Mouse (Mus musculus): ENCODE results near the gene Sec24c. TPM values are rescaled to one million over a fixed set of nuclear protein-coding genes. Genes with fewer than 3 reads are reported as not detected.

Sec24c gene
- polyA plus RNA-seq, 1 experiment from 2014 or later = 92.7 TPM

DNA sequence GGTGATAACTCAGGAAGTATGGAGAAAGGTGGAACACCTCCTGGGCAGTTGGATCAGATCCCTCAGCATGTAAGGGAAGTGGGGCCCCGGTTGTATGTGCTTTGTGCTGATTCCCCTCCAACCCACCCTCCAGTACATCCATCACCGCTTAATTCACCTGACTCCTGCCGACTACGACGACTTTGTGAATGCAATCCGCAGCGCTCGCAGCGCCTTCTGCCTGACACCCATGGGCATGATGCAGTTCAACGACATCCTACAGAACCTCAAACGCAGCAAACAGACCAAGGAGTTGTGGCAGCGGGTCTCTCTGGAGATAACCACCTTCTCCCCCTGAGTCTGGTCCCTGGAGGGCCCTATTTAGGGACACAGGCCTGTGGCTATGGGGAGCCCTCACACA, 48.9 kb downstream of the Sec24c start:
- WGBS = 86% methylated on average over 12 of the region's 12 CpGs
- no peak for ATAC-seq

DNA sequence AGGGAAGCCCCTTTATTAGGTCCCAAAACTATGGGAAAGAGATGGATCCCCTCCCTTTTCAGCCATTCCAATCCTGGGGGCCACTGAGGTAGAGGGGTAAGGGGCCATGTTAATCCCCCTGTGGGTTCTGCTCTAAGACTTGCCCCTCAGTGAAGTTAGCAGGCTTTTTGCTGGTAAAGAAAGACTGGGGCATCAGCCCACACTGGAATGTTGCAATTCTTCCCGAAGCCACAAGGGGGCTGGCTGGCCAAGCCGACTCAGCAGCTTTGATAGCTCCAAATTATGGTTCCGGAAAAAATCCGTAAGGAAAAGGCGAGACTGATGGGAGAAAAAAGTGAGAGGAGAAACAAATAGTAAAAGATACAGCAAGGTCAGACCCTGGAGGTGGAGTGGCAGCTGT, 49.9 kb downstream of the Sec24c start:
- H3K27ac ChIP-seq (ENCODE audit: low read length) = no peak overlapping the region
- no peaks in the 10 kb centered on the region for H3K9me3 ChIP-seq (ENCODE audit: control insufficient read depth, low read length)
- peaks cover 31% of the 10 kb centered on the region for H3K36me3 ChIP-seq (ENCODE audit: control insufficient read depth, insufficient read depth, low read length)
- H3K9ac ChIP-seq (ENCODE audit: low read depth, low read length) = no peak overlapping the region
- no peaks in the 10 kb centered on the region for H3K27me3 ChIP-seq (replicated peaks; ENCODE audit: control insufficient read depth, insufficient read depth, low read length)
- WGBS = 19% methylated on average over 5 of the region's 5 CpGs
- no peak overlapping the region for H3K4me2 ChIP-seq (ENCODE audit: low read depth, low read length)
- ATAC-seq = no peak
- H3K4me3 ChIP-seq (ENCODE audit: low read length) = no peak overlapping the region
- H3K4me1 ChIP-seq (ENCODE audit: control insufficient read depth, insufficient read depth, low read length) = peaks cover 7% of the 10 kb centered on the region

More for the DNA sequence above, 48.9 kb downstream of the Sec24c start:
- peaks cover 36% of the 10 kb centered on the region for H3K36me3 ChIP-seq (ENCODE audit: control insufficient read depth, insufficient read depth, low read length)
- H3K27me3 ChIP-seq (replicated peaks; ENCODE audit: control insufficient read depth, insufficient read depth, low read length) = no peaks in the 10 kb centered on the region
- no peaks in the 10 kb centered on the region for H3K9me3 ChIP-seq (ENCODE audit: control insufficient read depth, low read length)
- peaks cover 7% of the 10 kb centered on the region for H3K4me1 ChIP-seq (ENCODE audit: control insufficient read depth, insufficient read depth, low read length)
- H3K27ac ChIP-seq (ENCODE audit: low read length) = no peak overlapping the region
- H3K9ac ChIP-seq (ENCODE audit: low read depth, low read length) = no peak overlapping the region
- no peak overlapping the region for H3K4me3 ChIP-seq (ENCODE audit: low read length)
- H3K4me2 ChIP-seq (ENCODE audit: low read depth, low read length) = no peak overlapping the region

DNA sequence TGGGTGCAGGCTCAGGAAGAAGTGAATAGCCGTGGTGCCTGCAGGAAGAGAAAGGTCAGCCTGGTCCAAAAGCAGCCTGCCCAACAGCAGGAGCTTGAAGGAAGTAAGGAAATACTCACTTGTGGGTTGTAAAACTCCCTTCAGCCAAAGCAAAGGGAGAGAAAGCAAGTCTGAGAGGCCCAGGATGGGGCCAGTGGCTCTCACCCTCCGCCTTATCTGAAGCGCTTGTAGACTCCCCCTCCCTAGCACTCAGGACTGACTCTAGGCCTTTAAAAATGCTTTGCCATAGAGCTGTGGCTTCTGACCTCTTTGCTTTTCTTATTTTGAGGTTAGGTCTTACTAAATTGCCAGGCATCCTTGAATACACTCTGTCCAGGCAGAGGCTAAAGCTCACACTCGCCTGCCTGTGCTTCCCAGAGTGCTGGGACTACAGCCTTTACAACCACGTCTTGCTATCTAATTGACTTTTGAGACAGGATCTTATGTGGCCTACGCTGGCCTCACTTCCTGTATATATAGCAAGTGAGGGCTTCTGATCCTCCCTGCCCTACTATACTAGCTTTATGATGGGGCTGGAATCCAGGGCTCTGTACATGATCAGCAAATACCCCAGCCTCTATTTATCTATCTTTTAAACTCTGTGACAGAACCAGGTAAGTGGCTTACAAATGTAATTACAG, 51.7 kb downstream of the Sec24c start:
- Histone ChIP-seq H3K4me3 (ENCODE audit: low read length) (no peak overlapping the region), H3K9me3 (ENCODE audit: control insufficient read depth, low read length) (no peaks in the 10 kb centered on the region), H3K4me1 (ENCODE audit: control insufficient read depth, insufficient read depth, low read length) (peaks cover 7% of the 10 kb centered on the region), H3K27ac (ENCODE audit: low read length) (peak overlapping the region; percentile 89), H3K9ac (ENCODE audit: low read depth, low read length) (0 out of 2 replicates have a peak overlapping the region, but pooled peaks have one; percentile 6), H3K36me3 (ENCODE audit: control insufficient read depth, insufficient read depth, low read length) (peaks cover 41% of the 10 kb centered on the region), H3K27me3 (replicated peaks; ENCODE audit: control insufficient read depth, insufficient read depth, low read length) (no peaks in the 10 kb centered on the region), H3K4me2 (ENCODE audit: low read depth, low read length) (no peak overlapping the region)
- ATAC-seq = peak; percentile 92
- WGBS = 52% methylated on average over 6 of the region's 6 CpGs

DNA sequence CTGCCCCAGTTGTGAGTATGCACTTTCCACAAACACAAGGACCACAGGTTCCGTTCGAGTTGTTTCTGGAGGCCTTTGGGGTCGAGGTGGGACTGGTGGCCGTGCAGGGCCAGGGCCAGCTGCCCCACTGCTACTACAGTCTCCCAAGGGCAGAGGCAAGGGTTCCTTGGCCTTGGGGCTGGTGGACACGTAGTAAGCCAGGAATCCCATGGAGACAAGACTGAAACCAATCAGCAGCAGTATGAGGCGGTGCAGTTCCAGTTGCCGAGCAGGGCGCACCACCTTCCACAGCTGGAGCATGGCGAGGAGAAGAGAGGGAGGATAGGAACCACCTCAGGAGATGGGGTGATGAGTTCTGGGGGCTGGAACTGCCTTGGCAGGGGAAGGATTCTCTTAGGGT, 55.8 kb downstream of the Sec24c start:
- Histone ChIP-seq H3K4me3 (ENCODE audit: low read length) (no peak overlapping the region), H3K27ac (ENCODE audit: low read length) (no peak overlapping the region), H3K4me2 (ENCODE audit: low read depth, low read length) (no peak overlapping the region), H3K36me3 (ENCODE audit: control insufficient read depth, insufficient read depth, low read length) (peaks cover 26% of the 10 kb centered on the region), H3K9ac (ENCODE audit: low read depth, low read length) (no peak overlapping the region), H3K9me3 (ENCODE audit: control insufficient read depth, low read length) (no peaks in the 10 kb centered on the region), H3K27me3 (replicated peaks; ENCODE audit: control insufficient read depth, insufficient read depth, low read length) (no peaks in the 10 kb centered on the region), H3K4me1 (ENCODE audit: control insufficient read depth, insufficient read depth, low read length) (peaks cover 18% of the 10 kb centered on the region)
- WGBS = 94% methylated on average over 9 of the region's 9 CpGs
- ATAC-seq = no peak

DNA sequence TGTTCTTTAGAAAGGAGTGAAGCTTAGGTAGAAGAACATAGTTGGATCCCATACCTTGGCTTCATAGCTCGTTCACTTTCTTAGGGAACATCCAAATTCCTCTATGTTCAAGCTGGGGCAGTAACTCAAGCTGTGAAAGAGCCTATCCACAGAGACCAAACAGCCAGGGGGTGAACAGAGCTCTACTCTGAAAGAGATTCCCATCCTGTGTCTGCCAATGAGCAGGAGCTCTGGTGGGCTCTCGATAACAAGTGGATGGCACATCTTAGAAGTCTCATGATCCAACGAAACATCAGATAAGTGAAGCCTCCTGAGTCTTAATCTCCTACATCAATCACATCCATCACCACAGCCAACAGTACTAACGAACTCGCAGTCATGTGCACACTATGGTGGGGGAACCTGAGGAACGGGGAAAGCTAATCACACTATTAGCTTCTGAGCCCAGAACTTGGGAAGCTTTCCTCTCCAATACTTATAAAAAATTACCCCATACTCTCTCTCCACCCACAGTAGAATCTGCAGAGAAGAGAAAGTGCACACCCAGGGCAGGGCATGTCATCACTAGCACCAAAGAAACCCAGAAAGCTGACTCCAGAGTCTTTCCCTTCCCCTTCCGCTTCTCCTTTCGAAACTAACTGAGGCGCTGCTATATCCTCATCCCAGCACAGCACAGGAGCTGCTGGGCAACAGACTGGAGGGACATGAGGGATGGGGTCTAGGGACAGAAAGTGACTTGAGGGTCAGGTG, 56.9 kb downstream of the Sec24c start:
- no peak for ATAC-seq
- peaks cover 21% of the 10 kb centered on the region for H3K4me1 ChIP-seq (ENCODE audit: control insufficient read depth, insufficient read depth, low read length)
- H3K9ac ChIP-seq (ENCODE audit: low read depth, low read length) = no peak overlapping the region
- H3K4me3 ChIP-seq (ENCODE audit: low read length) = no peak overlapping the region
- H3K27ac ChIP-seq (ENCODE audit: low read length) = no peak overlapping the region
- H3K27me3 ChIP-seq (replicated peaks; ENCODE audit: control insufficient read depth, insufficient read depth, low read length) = no peaks in the 10 kb centered on the region
- no peak overlapping the region for H3K4me2 ChIP-seq (ENCODE audit: low read depth, low read length)
- H3K9me3 ChIP-seq (ENCODE audit: control insufficient read depth, low read length) = no peaks in the 10 kb centered on the region
- WGBS = 84% methylated on average over 9 of the region's 9 CpGs
- peaks cover 23% of the 10 kb centered on the region for H3K36me3 ChIP-seq (ENCODE audit: control insufficient read depth, insufficient read depth, low read length)

GRCm38 (mm10) chr14:20733041-20733951, 59.2 kb downstream of the Sec24c start:
- H3K27ac ChIP-seq (ENCODE audit: low read length) = peak overlapping the region; percentile 94
- ATAC-seq = no peak
- peaks cover 30% of the 10 kb centered on the region for H3K4me1 ChIP-seq (ENCODE audit: control insufficient read depth, insufficient read depth, low read length)
- H3K36me3 ChIP-seq (ENCODE audit: control insufficient read depth, insufficient read depth, low read length) = peaks cover 10% of the 10 kb centered on the region
- H3K4me2 ChIP-seq (ENCODE audit: low read depth, low read length) = peak overlapping the region; percentile 92
- H3K27me3 ChIP-seq (replicated peaks; ENCODE audit: control insufficient read depth, insufficient read depth, low read length) = no peaks in the 10 kb centered on the region
- peak overlapping the region; percentile 85 for H3K4me3 ChIP-seq (ENCODE audit: low read length)
- peak overlapping the region; percentile 95 for H3K9ac ChIP-seq (ENCODE audit: low read depth, low read length)
- no peaks in the 10 kb centered on the region for H3K9me3 ChIP-seq (ENCODE audit: control insufficient read depth, low read length)
- 40% methylated on average over 12 of the region's 12 CpGs for WGBS

- peak within 1 kb of the TSS; percentile 92 for H3K4me2 ChIP-seq (ENCODE audit: low read depth, low read length)
- H3K9ac ChIP-seq (ENCODE audit: low read depth, low read length) = peak within 1 kb of the TSS; percentile 95
- H3K27ac ChIP-seq (ENCODE audit: low read length) = peak within 1 kb of the TSS; percentile 94
- H3K36me3 ChIP-seq (ENCODE audit: control insufficient read depth, insufficient read depth, low read length) = peaks cover 9% of the 10 kb centered on the region
- peak; percentile 98 for ATAC-seq
- H3K4me3 ChIP-seq (ENCODE audit: low read length) = peak within 1 kb of the TSS; percentile 85
- peaks cover 30% of the 10 kb centered on the region for H3K4me1 ChIP-seq (ENCODE audit: control insufficient read depth, insufficient read depth, low read length)
- H3K27me3 ChIP-seq (replicated peaks; ENCODE audit: control insufficient read depth, insufficient read depth, low read length) = no peaks in the 10 kb centered on the region
- under 1% methylated on average over 81 of the region's 81 CpGs for WGBS
- H3K9me3 ChIP-seq (ENCODE audit: control insufficient read depth, low read length) = no peaks in the 10 kb centered on the region
Observed at GRCm38 (mm10) chr14:20733952-20734774, 60.1 kb downstream of the Sec24c start, which contains the start of gene Ndst2. Ndst2 (minus strand) TSS chr14:20734562.

- WGBS = 64% methylated on average over 2 of the region's 2 CpGs
- peak overlapping the region; percentile 68 for H3K27ac ChIP-seq (ENCODE audit: low read length)
- ATAC-seq = no peak
- H3K27me3 ChIP-seq (replicated peaks; ENCODE audit: control insufficient read depth, insufficient read depth, low read length) = no peaks in the 10 kb centered on the region
- peaks cover 30% of the 10 kb centered on the region for H3K4me1 ChIP-seq (ENCODE audit: control insufficient read depth, insufficient read depth, low read length)
- H3K4me3 ChIP-seq (ENCODE audit: low read length) = no peak overlapping the region
- no peak overlapping the region for H3K4me2 ChIP-seq (ENCODE audit: low read depth, low read length)
- H3K9me3 ChIP-seq (ENCODE audit: control insufficient read depth, low read length) = no peaks in the 10 kb centered on the region
- peaks cover under 1% of the 10 kb centered on the region for H3K36me3 ChIP-seq (ENCODE audit: control insufficient read depth, insufficient read depth, low read length)
- H3K9ac ChIP-seq (ENCODE audit: low read depth, low read length) = no peak overlapping the region
Observed at GRCm38 (mm10) chr14:20735052-20735451, 60.9 kb downstream of the Sec24c start.

Data from intestine, embryonic 16.5 days (tissue).